Mouse (Mus musculus) megakaryocyte, embryonic 14.5 days (primary cell): ENCODE measurements around the gene Rab27a.

ENCODE experiments used
- FLI1 ChIP-seq: IDR thresholded peaks from 2 replicates; pipeline ENCODE4 v1.6.1; 2012; ENCODE audit warnings: low read length, inconsistent platforms, mixed read lengths
- GATA1 ChIP-seq: IDR thresholded peaks from 3 replicates; pipeline ENCODE4 v1.6.1; 2012; ENCODE audit warnings: mixed read lengths, low read length, inconsistent platforms, borderline replicate concordance

GRCm38 (mm10) chr9:73068230-73068679 is 23.6 kb downstream of the Rab27a start:
- no peak for TF ChIP-seq FLI1
- TF ChIP-seq GATA1, result no peak
